Comparison of ENCODE assay signal across 9 mouse cellular contexts in genomic region chr11:107471071-107471720, GRCm38 (mm10). TPM values are rescaled to one million over a fixed set of nuclear protein-coding genes. Genes with fewer than 3 reads are reported as not detected.
A peak's percentile ranks its signal among the peaks of the same experiment; 100 is the strongest.
DNase-seq lines count a peak whose midpoint lies in the region; ATAC-seq and TF ChIP-seq lines count a peak whose summit lies in the region.
"Had no signal": no experiment of that assay in that cellular context is flagged by ENCODE, and none has a peak within 500 bp of the region (broad histone marks: within the 10 kb centered on the region; RNA-seq: fewer than 3 reads in every experiment).

No protein-coding gene starts in this region.

- peak overlapping the region; percentile 98 for H3K4me2 ChIP-seq in heart, embryonic 11.5 days
- H3K4me2 ChIP-seq in forebrain, embryonic 12.5 days = peak overlapping the region; percentile 78
- H3K4me2 ChIP-seq in liver, embryonic 16.5 days (ENCODE audit: low read depth, low read length) = peak overlapping the region; percentile 99

- no peaks in the 10 kb centered on the region for H3K27me3 ChIP-seq in heart, embryonic 11.5 days (ENCODE audit: control insufficient read depth, insufficient read depth, low read length)
- H3K27me3 ChIP-seq in E14TG2a.4 (ENCODE audit: insufficient read depth, low read length) = no peaks in the 10 kb centered on the region
- no peaks in the 10 kb centered on the region for H3K27me3 ChIP-seq in forebrain, embryonic 12.5 days
- H3K27me3 ChIP-seq in liver, embryonic 16.5 days (ENCODE audit: control insufficient read depth, insufficient read depth, low read depth, low read length) = no peaks in the 10 kb centered on the region
- H3K27me3 ChIP-seq: Patski had no signal

- no peak for ATAC-seq in heart, embryonic 11.5 days (replicated peaks; ENCODE audit: insufficient number of reproducible peaks, low FRiP score, low TSS enrichment)
- ATAC-seq in forebrain, embryonic 12.5 days (ENCODE audit: low FRiP score) = no peak
- no peak for ATAC-seq in liver, embryonic 16.5 days (ENCODE audit: low read depth)

- intact Hi-C loops in heart, postnatal 36 days (cut with DNase I) = loop anchor here (2.0 to 5.0 kb wide), 2 partner anchors 134 to 279 kb away; no protein-coding TSS in a partner anchor

- TF ChIP-seq CTCF in E14TG2a.4 (conservative IDR thresholded peaks at IDR 0.05; ENCODE audit: low read length) = no peak

- WGBS in heart, embryonic 11.5 days (ENCODE audit: insufficient replicate concordance) = 12% methylated on average over 11 of the region's 11 CpGs
- WGBS in forebrain, embryonic 12.5 days = 9% methylated on average over 11 of the region's 11 CpGs
- 3% methylated on average over 11 of the region's 11 CpGs for WGBS in liver, embryonic 16.5 days (ENCODE audit: insufficient replicate concordance)

- H3K4me1 ChIP-seq in heart, embryonic 11.5 days (ENCODE audit: control insufficient read depth, insufficient read depth, low read length) = peaks cover 10% of the 10 kb centered on the region; the same call in 1 of the 2 replicates
- peaks cover 47% of the 10 kb centered on the region for H3K4me1 ChIP-seq in E14TG2a.4 (replicated peaks; ENCODE audit: low read depth, low read length)
- peaks cover 27% of the 10 kb centered on the region for H3K4me1 ChIP-seq in forebrain, embryonic 12.5 days
- H3K4me1 ChIP-seq in liver, embryonic 16.5 days (ENCODE audit: control insufficient read depth, low read depth, low read length) = peaks cover 34% of the 10 kb centered on the region

- no peaks in the 10 kb centered on the region for H3K36me3 ChIP-seq in heart, embryonic 11.5 days (ENCODE audit: control insufficient read depth, insufficient read depth, low read length)
- peaks cover 11% of the 10 kb centered on the region; the same call in 1 of the 2 replicates for H3K36me3 ChIP-seq in E14TG2a.4 (ENCODE audit: insufficient read depth, low read length)
- H3K36me3 ChIP-seq in forebrain, embryonic 12.5 days (replicated peaks) = no peaks in the 10 kb centered on the region
- no peaks in the 10 kb centered on the region for H3K36me3 ChIP-seq in liver, embryonic 16.5 days (ENCODE audit: control insufficient read depth, insufficient read depth)

- peak overlapping the region; percentile 66 for H3K4me3 ChIP-seq in heart, embryonic 11.5 days (ENCODE audit: low read depth, low read length)
- peak overlapping the region; percentile 95 for H3K4me3 ChIP-seq in E14TG2a.4 (replicated peaks; ENCODE audit: low read length)
- peak overlapping the region; percentile 84 for H3K4me3 ChIP-seq in forebrain, embryonic 12.5 days (replicated peaks)
- peak overlapping the region; percentile 71 for H3K4me3 ChIP-seq in liver, embryonic 16.5 days (ENCODE audit: low read depth, low read length)

- no peak for DNase-seq in heart, postnatal 36 days
- DNase-seq in adrenal gland, adult (ENCODE audit: inconsistent age in 2 of 2, low spot score in 1 of 2) = no peak
- DNase-seq in left cerebral cortex, adult 11 months (ENCODE audit: low spot score) = no peak
- DNase-seq in thymus, postnatal 4 days = no peak

- H3K27ac ChIP-seq in heart, embryonic 11.5 days (ENCODE audit: low read depth, low read length) = peak overlapping the region; percentile 38; the same call in 1 of the 2 replicates
- peak overlapping the region; percentile 94 for H3K27ac ChIP-seq in forebrain, embryonic 12.5 days
- H3K27ac ChIP-seq in liver, embryonic 16.5 days (ENCODE audit: low read length) = peak overlapping the region; percentile 96

- H3K9me3 ChIP-seq in heart, embryonic 11.5 days (replicated peaks; ENCODE audit: control insufficient read depth, low read length) = no peaks in the 10 kb centered on the region
- no peaks in the 10 kb centered on the region for H3K9me3 ChIP-seq in E14TG2a.4 (ENCODE audit: low read length)
- no peaks in the 10 kb centered on the region for H3K9me3 ChIP-seq in forebrain, embryonic 12.5 days
- no peaks in the 10 kb centered on the region for H3K9me3 ChIP-seq in liver, embryonic 16.5 days (replicated peaks; ENCODE audit: control insufficient read depth, low read length)

- H3K9ac ChIP-seq in heart, embryonic 11.5 days (ENCODE audit: low read depth, low read length) = peak overlapping the region; percentile 75
- peak overlapping the region; percentile 94 for H3K9ac ChIP-seq in forebrain, embryonic 12.5 days
- peak overlapping the region; percentile 77 for H3K9ac ChIP-seq in liver, embryonic 16.5 days (ENCODE audit: low read depth, low read length)

RNA-seq across cellular contexts. Expression of gene Pitpnc1, which starts 0.7 kb away (rescaled TPM):
- polyA plus RNA-seq in heart, embryonic 11.5 days (2014; fragmentation: Nextera tagmentation; extraction: Ambion mirVana) = 9.7 and 10.9 TPM in 2 replicates
- total RNA-seq in heart, postnatal 36 days (2021) = 10 to 100 TPM; 60.7 to 68.4 TPM
- polyA plus RNA-seq in forebrain, embryonic 12.5 days (2016; fragmentation: Nextera tagmentation; extraction: Ambion mirVana) = 34.7 and 38.2 TPM in 2 replicates
- 7.6 and 9.2 TPM in 2 replicates for polyA plus RNA-seq in liver, embryonic 16.5 days (2015; fragmentation: Nextera tagmentation; extraction: Ambion mirVana)

RNA-seq across cellular contexts. Expression of gene Psmd12, which starts 8.1 kb away (rescaled TPM):
- polyA plus RNA-seq in heart, embryonic 11.5 days (2014; fragmentation: Nextera tagmentation; extraction: Ambion mirVana) = 178 and 179 TPM in 2 replicates
- total RNA-seq in heart, postnatal 36 days (2021) = 10 to 100 TPM; 89.6 to 92.4 TPM
- polyA plus RNA-seq in forebrain, embryonic 12.5 days (2016; fragmentation: Nextera tagmentation; extraction: Ambion mirVana) = 188 and 196 TPM in 2 replicates
- 79.2 and 81.0 TPM in 2 replicates for polyA plus RNA-seq in liver, embryonic 16.5 days (2015; fragmentation: Nextera tagmentation; extraction: Ambion mirVana)

Comparison
In these comparisons a context has a peak if more than half of its experiments do, and no peak if none do; other contexts are left out.
1. H3K27ac ChIP-seq: peak in every context shown above with its lines; median percentile 96 in liver, embryonic 16.5 days; 94 in forebrain, embryonic 12.5 days; 38 in heart, embryonic 11.5 days.